Mouse (Mus musculus) kidney, adult 2 months (tissue): ENCODE measurements around the gene Cand2.

ENCODE experiments used
- CTCF ChIP-seq: fragments of 200-500 bp; conservative IDR thresholded peaks from 2 replicates; pipeline ENCODE4 v1.5.1; 2011; ENCODE audit warnings: low read depth, mild to moderate bottlenecking, control low read depth, low read length, moderate library complexity, mixed read lengths; ENCODE audit not compliant: insufficient read depth, insufficient read length
- POLR2A ChIP-seq: fragments of 200-500 bp; IDR thresholded peaks from one replicate; pipeline ENCODE4 v1.6.1; 2011; ENCODE audit warnings: low read depth, low read length, control low read depth

DNA sequence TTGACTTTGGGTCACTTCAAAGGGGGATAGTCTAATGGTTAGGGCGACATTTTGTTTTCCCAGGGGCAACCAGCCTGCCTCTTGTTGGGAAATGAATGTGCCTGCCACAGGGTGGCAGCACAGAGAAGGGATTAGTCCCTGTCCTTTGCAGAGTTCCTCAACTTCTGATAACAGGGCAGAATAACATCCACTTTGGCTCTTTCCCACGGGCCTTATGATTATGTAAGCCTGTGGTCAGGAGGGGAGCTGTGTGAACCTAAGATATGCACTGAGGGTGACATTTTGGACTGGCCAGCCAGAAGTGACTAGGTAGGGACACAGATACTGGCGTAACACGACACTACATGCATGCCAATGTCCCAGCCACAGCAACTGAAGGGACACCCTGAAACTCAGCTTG, 39.8 kb downstream of the Cand2 start:
- TF ChIP-seq CTCF (peak; percentile 83), POLR2A (no peak)
